Mouse (Mus musculus) brain, embryonic 18.5 days (tissue): ENCODE results near the gene Ssbp3.

Experiments
- DNase-seq: peaks from one replicate; pipeline ENCODE4 v3.0.0-alpha.2; 2012; ENCODE audit warnings: low read depth, low spot score

Gene Ssbp3

DNA sequence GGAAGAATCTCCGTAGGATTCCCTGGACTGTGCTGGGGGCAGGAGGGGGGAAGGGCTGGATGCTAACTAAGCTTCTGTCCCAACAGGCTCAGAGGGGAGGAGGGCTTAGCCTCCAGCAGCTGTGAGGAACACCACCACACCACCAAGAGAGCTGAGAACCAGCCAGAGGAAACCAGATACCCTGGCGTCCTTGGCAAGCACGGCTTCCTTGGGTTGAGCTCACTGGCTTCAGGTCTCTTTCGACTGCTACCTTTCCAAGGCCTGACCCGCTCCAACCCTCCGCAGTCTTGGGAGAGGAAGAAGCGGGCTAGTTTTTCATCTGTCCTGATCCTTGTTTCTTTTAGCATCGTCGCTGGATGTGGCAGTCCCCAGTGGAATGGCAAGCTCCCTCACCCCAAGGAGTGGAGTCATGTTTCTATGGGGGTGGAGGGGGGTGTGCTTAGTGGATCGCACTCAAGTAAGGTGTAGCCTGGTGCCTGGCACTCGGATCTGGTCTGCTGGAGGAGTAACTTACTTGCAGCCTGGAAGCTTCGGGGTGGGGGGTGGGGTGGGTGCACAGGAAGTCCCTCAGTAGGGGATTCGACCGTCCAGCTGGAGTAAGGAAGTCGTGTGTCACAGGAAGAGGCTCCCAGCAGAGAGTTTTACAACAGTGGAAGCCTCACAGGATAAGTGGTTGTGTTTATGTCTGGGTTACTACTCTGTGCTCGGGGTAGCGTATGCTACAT is 2.6 kb upstream of the Ssbp3 start:
- no peak for DNase-seq

- no peak for DNase-seq
Measured at GRCm38 (mm10) chr4:106908426-106908809, 2.1 kb upstream of the Ssbp3 start.

GRCm38 (mm10) chr4:106908950-106909751 is 1.4 kb upstream of the Ssbp3 start:
- no peak for DNase-seq

- no peak for DNase-seq
Measured at GRCm38 (mm10) chr4:106909797-106910196, 704 bp upstream of the Ssbp3 start.

GRCm38 (mm10) chr4:106911246-106911801 is 823 bp downstream of the Ssbp3 start:
- peak; percentile 82 for DNase-seq

DNA sequence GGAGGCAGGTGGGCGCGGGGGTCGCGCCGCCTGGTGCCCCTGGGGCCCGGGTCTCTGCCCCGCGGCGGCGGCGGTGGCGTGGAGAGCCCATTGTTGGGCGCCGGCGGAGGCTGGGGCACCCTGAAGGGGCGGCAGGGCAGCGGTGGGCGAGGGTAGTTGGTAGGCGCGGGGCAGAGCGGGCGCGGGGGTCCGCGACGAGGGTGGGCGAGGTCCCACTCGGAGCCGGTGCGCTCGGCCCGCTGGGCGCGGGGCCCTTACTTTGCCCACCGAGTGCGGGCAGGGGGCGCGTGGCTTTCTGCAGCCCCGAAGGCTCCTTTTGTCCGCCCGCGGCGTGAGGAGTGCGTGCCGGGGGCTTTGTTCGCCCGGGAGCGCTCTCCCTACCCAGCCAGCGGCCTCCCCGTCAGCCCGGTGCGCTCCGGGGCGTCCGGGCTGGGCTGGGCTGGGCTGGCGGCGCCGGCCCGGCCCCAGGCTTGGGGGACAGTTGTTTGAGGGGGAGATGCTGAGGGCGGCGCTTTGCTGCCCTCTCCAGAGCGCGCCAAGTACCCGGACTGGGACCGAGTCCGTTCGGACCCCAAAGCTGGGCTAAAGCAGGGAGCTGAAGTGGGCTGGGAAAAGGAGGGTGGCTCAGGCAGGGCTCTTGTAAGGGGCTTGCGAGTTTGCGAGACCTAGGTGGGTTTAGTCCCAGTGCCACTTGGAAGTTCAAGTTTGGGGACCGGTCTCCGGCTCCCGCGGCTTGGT is 1.6 kb downstream of the Ssbp3 start:
- no peak for DNase-seq

- DNase-seq, result no peak
Measured at GRCm38 (mm10) chr4:106912689-106913041, 2.2 kb downstream of the Ssbp3 start.

- no peak for DNase-seq
Measured at GRCm38 (mm10) chr4:106913411-106914049, 3.0 kb downstream of the Ssbp3 start.

DNA sequence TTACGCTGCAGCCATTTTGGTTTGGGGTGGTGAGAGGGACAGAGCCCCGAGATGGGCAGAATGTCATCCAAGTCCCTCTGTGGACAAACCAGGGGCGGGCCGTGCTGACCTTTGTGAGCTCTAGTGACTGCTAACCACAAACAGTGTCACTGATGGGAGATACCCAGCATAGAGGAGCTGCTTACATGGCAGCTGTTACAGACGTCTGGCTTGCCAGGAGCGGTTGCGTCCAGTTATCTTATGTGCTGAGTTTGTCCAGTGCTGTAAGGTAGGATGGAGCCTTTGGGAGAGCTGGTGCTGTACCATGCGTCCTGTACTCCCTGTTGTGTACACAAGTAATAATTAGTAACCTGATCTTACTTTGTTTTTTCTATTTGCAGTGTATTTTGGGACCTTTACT is 4.8 kb downstream of the Ssbp3 start:
- no peak for DNase-seq

GRCm38 (mm10) chr4:106918263-106918662 is 7.8 kb downstream of the Ssbp3 start:
- DNase-seq, result no peak

DNA sequence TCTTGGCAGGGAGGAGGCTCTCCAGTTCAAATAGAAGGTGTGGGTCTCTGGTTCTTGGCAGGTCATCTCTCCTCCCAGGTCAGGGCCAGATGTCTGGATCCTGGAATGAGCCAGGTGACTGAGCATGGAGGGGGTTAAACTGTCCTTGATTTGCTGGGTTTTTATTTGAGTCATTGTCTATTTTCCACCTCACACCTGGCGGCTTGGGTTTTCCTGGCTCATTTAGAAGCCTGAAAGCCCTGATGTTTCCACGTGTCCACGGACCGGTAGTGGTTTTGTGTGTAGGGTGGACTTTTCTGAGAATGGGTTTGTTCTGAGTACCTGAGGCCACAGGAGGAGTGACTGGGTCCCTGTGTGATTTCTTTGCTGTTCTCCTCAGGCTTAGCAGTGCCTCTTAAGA is 9.6 kb downstream of the Ssbp3 start:
- no peak for DNase-seq

DNA sequence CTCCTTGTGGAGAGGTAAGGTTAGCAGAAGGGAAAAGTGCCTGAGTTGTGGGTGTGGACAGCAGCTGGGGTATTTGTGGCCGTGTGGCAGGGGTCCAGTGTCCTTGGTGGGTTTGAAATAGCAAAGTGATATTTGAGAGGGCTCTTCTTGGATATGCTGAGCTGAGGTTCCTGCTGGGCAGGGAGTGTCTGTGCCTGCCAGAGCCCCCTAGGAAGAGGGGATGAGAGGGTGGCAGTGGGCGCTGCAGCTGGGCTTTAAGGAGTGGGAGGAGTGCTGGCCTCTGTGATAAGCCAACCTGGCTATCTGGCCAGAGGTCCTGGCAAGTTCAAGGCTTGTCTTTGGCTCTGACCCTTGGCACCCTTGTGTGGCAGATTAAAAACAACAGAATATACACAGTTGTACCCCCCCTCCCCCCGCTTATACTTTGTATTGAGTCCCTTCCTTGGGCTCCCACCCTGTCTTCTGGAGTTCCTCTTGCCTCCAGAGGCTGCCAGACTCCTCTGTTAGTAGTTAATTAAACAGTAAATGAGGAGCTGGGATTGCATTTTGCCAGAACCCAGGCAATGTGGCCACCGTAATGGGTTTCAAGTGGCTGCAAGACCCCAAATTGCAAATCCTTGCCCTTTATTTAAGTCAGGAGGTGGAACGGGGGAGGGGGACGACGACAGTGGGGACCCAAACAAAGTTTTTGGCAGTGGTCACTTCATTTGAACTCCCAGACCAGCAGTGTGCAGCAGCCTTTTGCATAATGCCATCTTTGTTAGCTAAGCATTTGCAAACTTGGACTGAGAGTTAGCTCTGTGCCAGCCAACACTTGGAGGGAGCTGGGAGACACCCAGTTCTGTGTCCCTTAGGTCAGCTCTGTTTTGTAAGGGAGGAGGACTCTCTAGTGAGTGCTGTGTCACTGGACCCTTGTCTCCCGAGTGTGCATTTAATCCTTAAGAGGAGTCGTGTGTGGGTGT is 11.2 kb downstream of the Ssbp3 start:
- DNase-seq, result no peak

GRCm38 (mm10) chr4:106922919-106923318 is 12.4 kb downstream of the Ssbp3 start:
- DNase-seq, result no peak

DNA sequence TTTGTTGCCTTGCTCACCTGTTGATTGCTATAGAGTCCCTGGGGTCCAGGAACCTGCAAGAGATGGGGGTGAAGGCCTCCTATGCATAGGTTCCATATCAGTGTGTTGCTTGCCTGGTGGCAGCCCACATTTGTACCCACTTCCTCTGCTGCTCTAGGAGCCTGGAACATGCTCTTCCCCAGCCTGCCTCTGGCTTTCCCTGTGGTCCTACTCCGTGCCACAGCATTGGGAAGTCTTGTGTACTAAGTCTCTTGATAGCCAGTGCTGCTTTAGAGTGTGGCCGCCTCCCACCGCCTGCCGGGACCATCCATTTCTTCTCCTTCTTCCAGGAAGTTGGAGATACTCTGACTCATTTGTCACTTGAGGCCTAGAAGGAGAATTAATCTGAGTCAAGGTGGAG is 13.7 kb downstream of the Ssbp3 start:
- DNase-seq, result no peak

- no peak for DNase-seq
Measured at GRCm38 (mm10) chr4:106924888-106925287, 14.4 kb downstream of the Ssbp3 start.

DNA sequence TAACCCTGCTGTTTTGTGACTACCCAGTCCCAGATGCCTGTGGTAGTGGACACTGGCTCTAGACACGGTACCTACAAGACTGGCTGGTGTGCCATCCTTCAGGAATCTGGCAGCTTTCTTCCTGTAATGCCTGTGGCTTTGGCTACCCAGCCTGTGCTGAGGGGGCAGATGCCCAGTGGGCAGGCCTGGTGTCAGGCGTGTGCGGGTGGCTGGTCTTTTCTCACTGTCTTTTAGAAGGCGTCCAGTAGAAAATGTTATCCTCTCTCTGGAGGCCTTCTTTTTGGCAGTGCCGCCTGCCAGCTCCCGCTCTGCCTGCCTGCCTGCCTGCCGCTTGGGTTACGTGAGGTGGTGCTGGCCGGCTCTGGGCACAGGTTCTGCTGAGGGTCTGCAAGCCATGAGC is 15.9 kb downstream of the Ssbp3 start:
- DNase-seq, result no peak

DNA sequence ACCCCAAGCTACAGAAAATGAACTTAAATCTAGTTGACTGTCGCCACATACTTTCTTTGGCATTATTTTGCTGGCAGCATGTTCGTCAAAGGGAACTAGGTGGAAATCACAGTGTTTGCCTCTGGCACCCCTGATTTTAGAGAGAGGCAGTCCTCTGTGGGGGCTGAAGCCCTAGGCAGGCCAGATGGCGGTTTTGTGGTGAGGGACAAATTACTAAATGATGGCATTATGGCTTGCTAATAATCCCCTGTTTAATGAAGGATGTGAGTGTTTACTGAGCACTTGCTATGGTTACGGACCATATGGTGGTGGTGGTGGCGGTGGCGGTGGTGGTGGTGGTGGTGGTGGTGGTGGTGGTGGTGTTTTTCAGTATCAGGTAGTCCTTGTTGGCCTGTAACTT is 16.5 kb downstream of the Ssbp3 start:
- no peak for DNase-seq

GRCm38 (mm10) chr4:106928961-106929360 is 18.5 kb downstream of the Ssbp3 start:
- DNase-seq, result no peak

DNA sequence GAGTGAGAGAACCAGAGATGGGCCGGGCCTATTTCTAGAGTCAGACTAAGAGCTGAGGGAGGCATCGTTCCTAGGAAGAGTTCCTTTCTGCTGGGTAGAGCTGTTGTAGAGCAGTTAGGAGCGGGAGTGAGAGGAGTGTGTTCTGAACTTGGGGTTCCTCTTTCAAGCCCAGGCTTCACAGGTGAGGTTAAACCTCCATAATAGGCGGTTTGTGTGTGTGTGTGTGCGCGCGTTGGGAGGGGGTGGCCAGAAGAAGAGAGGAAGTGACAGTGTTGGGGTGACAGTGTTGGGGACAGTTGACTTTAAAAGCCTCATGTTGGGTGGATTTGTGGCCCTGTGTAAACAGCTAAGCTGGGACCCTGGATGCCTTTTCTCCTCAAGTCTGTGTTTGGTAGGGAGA is 22.1 kb downstream of the Ssbp3 start:
- no peak for DNase-seq

DNA sequence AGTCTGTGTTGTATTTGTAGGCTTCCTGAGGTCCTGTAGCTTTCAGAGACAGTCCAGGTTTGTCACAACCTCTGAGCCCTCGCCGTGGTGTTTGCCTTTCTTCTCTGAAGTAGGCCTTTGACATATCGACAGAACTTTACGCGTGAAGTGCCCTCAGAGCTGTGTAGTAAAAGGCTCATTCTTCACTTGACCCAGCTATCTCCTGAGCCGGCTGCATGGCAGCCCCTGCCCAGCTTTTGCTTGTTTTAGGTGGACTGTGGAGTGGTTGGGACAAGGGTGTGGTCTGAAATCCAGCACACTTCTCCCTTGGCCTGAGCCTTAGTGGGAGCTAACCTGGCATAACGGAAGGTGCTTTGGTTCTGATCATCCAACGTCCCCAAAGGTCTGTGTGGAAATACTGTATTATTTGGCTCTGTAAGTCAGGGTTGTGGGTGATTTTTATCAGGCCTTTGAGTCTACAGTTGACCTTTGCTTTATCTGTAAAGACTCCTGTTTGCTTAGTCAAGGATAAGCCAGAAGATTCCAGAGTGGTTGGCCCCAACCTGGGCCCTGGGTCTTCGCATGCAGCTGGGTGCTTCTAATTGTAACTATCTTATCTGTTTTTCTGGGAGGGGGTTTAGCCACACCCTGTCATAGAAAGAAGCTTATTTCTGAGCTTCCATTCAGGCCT is 23.4 kb downstream of the Ssbp3 start:
- DNase-seq, result no peak
